Mouse (Mus musculus) limb, embryonic 13.5 days (tissue): ENCODE results near the gene Tsr3. TPM values are rescaled to one million over a fixed set of nuclear protein-coding genes. Genes with fewer than 3 reads are reported as not detected.

Experiments
- ATAC-seq: fragments of 200-750 bp; cut with Nextera tagmentation; 2 replicates; pipeline ENCODE4 v1.8.0; 2017; ENCODE audit warnings: low read depth, moderate number of reproducible peaks, moderate TSS enrichment; ENCODE audit not compliant: low FRiP score
- H3K27ac ChIP-seq: fragments of 300-500 bp; sonication (generic); 2 replicates; pipeline ENCODE4 v1.5.1; 2015; ENCODE audit warnings: inconsistent platforms, mild to moderate bottlenecking, moderate library complexity
- H3K27me3 ChIP-seq: fragments of 300-500 bp; sonication (generic); 2 replicates; pipeline ENCODE4 v1.6.1; 2015; ENCODE audit warnings: mild to moderate bottlenecking, inconsistent platforms
- H3K36me3 ChIP-seq: fragments of 300-500 bp; sonication (generic); 2 replicates; pipeline ENCODE4 v1.6.1; 2015; ENCODE audit warnings: inconsistent platforms, mild to moderate bottlenecking, moderate library complexity
- H3K4me1 ChIP-seq: fragments of 300-500 bp; sonication (generic); 2 replicates; pipeline ENCODE4 v1.6.1; 2015; ENCODE audit warnings: inconsistent platforms
- H3K4me2 ChIP-seq: fragments of 300-500 bp; sonication (generic); replicated peaks from 2 replicates; pipeline ENCODE4 v1.6.1; 2015; ENCODE audit warnings: inconsistent platforms, mild to moderate bottlenecking, moderate library complexity
- H3K4me3 ChIP-seq: fragments of 300-500 bp; sonication (generic); 2 replicates; pipeline ENCODE4 v1.5.1; 2015; ENCODE audit warnings: moderate library complexity, mild to moderate bottlenecking, inconsistent platforms
- H3K9ac ChIP-seq: fragments of 300-500 bp; sonication (generic); 2 replicates; pipeline ENCODE4 v1.6.1; 2015; ENCODE audit warnings: mild to moderate bottlenecking, inconsistent platforms
- H3K9me3 ChIP-seq: fragments of 300-500 bp; sonication (generic); 2 replicates; pipeline ENCODE4 v1.6.1; 2016; ENCODE audit warnings: inconsistent platforms
- WGBS: fragments of 180-500 bp; shearing (Covaris S2); methylation state at CpG from one replicate; pipeline ENCODE4 v1.1.7; 2015; 5-methylcytosine and 5-hydroxymethylcytosine counted together
- microRNA-seq: library from miRNA; unstranded; fragments of <30 nt; microRNA quantifications from one replicate; pipeline ENCODE4, GENCODE M21; 2016
- polyA plus RNA-seq: library from polyadenylated mRNA; unstranded; fragments of >200 nt; fragmentation: Nextera tagmentation; extraction: Ambion mirVana; gene quantifications from 2 replicates; pipeline ENCODE4 v1.2.1, GENCODE M21; 2015

Gene Tsr3
- polyA plus RNA-seq, 1 experiment from 2014 or later, result 57.0 TPM

DNA sequence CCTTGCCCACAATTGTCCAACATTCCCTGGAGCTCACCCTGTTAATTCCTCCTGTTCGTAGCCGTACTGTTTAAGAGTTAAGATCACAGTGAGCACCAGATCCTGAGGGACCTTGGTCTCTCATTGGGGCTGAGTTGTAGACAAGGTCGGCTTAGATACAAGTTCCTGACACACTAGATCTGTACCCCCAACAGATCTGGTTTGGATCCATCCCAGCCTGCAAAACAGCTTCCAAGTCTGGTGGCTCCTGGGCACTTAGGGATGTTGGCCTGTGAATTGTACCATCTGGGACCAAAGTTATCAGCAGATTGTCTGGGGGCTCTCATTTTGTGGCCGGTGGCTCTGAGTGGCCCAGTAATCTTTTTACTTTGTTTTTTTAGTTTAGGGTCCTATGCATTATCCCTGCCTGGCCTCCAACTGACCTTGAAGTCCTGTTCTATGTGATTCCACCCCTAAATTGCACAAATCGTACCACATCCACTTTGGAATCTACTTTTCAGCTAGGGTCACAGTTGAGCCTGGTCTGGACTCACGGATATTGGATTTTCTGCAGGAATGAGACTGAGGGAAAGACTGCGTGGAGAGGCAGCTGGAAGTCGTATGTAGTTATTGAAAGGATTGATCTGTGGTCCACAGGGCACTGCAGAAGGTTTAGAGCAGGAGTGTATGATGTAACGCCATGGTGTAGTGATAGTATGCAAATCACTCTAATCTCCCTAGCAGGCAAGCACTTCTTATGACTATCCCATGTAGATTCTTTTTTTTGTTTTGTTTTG, 34.8 kb downstream of the Tsr3 start, which contains the start of gene Ube2i:
Gene Ube2i, minus strand, starts transcription at position 52 of the 776 bp plus-strand sequence.
- Histone ChIP-seq H3K4me1 (peaks cover 31% of the 10 kb centered on the region), H3K27me3 (no peaks in the 10 kb centered on the region; the same call in 1 of the 2 replicates), H3K36me3 (peaks cover 3% of the 10 kb centered on the region; the same call in 1 of the 2 replicates), H3K27ac (peak within 1 kb of the TSS; percentile 94), H3K4me2 (peak within 1 kb of the TSS; percentile 100), H3K9ac (peak within 1 kb of the TSS; percentile 100), H3K9me3 (no peaks in the 10 kb centered on the region), H3K4me3 (peak within 1 kb of the TSS; percentile 99)
- ATAC-seq, result no peak
- WGBS, result 79% methylated on average over 9 of the region's 9 CpGs

DNA sequence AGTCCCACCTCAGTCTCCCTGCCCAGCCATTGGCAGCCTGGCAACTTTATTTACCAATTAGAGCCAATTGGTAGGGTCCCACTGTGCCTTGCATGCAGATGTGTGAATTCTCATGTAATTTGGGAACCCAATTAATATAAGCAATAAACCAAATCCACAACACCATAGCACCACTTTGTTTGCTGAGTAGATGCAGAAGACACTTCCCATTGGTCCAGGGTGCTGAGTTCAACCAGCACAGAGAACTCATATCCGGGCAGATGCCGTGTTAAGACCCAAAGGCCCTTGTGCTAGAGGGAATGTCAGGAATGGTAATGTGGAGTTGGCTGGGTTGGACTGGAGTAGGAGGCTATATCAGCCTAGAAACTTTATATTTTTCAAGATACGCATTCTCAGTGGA, 35.9 kb downstream of the Tsr3 start:
- Histone ChIP-seq H3K27ac (no peak overlapping the region), H3K4me2 (no peak overlapping the region), H3K4me1 (peaks cover 20% of the 10 kb centered on the region), H3K9me3 (no peaks in the 10 kb centered on the region), H3K36me3 (no peaks in the 10 kb centered on the region), H3K4me3 (no peak overlapping the region), H3K9ac (no peak overlapping the region), H3K27me3 (no peaks in the 10 kb centered on the region; the same call in 1 of the 2 replicates)
- 95% methylated on average over 3 of the region's 3 CpGs for WGBS
- ATAC-seq, result no peak

DNA sequence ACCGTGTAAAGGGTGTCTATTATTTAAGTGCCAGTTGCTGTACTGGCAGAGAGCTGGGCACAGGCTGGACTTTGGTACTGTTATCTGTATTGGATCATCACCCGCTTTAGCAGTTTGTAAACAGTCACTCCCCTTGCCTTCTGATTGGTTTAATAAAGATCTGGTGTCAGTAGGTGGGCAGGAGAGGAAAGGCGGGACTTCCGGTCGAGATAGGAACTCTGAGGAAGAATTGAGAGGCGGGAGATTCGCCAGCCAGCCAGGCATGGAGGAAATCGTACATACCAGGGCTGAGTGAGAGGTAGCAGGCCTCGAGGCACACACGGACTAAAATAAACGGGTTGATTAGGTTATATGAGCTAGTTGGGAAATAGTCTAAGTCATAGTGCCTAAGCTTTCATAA, 42.2 kb downstream of the Tsr3 start:
- Histone ChIP-seq H3K9ac (no peak overlapping the region), H3K27ac (no peak overlapping the region)
- WGBS, result 43% methylated on average over 11 of the region's 11 CpGs

DNA sequence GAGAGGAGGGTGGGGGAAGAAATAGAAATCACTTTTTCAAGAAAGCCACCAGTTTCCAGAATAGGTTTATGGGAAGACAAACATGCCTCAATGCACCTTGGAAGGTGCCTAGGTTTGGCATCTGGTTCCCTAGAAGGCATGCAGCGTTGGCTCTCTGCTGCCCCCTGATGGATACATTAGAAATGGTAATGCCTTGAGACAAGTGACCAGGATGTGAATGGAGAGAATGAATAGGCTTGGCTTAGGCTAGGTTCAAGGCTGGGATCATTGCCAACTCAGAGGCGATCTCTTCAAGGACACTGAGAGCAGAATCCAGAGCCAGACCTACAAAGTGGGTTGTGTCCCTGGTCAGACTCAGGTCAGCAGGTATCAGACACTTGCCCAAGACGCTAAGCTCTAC, 45.1 kb downstream of the Tsr3 start:
- ATAC-seq, result no peak
- Histone ChIP-seq H3K27ac (no peak overlapping the region), H3K9me3 (no peaks in the 10 kb centered on the region), H3K27me3 (no peaks in the 10 kb centered on the region), H3K36me3 (no peaks in the 10 kb centered on the region), H3K4me2 (no peak overlapping the region), H3K4me1 (no peaks in the 10 kb centered on the region), H3K9ac (no peak overlapping the region), H3K4me3 (no peak overlapping the region)
- 27% methylated on average over 3 of the region's 3 CpGs for WGBS

More for the DNA sequence above, 42.2 kb downstream of the Tsr3 start:
- H3K36me3 ChIP-seq, result no peaks in the 10 kb centered on the region
- no peak overlapping the region for H3K4me2 ChIP-seq
- H3K27me3 ChIP-seq, result no peaks in the 10 kb centered on the region; the same call in 1 of the 2 replicates
- no peak overlapping the region for H3K4me3 ChIP-seq
- no peaks in the 10 kb centered on the region for H3K9me3 ChIP-seq
- no peaks in the 10 kb centered on the region for H3K4me1 ChIP-seq
- no peak for ATAC-seq

DNA sequence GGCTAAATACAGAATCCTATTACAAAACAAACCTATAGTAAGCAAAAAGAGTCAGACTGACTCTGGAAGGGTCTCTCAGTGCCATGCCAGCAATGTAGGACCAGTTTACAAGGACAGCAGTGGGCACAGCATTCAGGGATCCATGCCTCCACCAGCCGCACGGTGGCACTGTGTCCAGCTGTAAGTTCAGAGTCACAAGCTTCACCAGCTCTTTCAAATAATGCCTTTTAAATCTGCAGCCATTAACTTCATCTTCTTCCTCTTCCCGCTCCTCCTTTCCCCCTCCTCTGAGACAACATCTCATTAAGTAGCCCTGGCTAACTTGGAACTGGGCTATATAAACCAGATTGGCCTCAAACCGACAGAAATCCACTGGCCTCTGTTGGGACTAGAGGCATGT, 48.9 kb downstream of the Tsr3 start:
- H3K27ac ChIP-seq, result no peak overlapping the region
- H3K4me3 ChIP-seq, result no peak overlapping the region
- 0 out of 2 replicates have a peak, but pooled peaks cover 6% of the 10 kb centered on the region for H3K27me3 ChIP-seq
- ATAC-seq, result no peak
- H3K36me3 ChIP-seq, result no peaks in the 10 kb centered on the region
- no peak overlapping the region for H3K9ac ChIP-seq
- 14% methylated on average over 4 of the region's 4 CpGs for WGBS
- H3K9me3 ChIP-seq, result no peaks in the 10 kb centered on the region
- no peak overlapping the region for H3K4me2 ChIP-seq
- no peaks in the 10 kb centered on the region for H3K4me1 ChIP-seq

DNA sequence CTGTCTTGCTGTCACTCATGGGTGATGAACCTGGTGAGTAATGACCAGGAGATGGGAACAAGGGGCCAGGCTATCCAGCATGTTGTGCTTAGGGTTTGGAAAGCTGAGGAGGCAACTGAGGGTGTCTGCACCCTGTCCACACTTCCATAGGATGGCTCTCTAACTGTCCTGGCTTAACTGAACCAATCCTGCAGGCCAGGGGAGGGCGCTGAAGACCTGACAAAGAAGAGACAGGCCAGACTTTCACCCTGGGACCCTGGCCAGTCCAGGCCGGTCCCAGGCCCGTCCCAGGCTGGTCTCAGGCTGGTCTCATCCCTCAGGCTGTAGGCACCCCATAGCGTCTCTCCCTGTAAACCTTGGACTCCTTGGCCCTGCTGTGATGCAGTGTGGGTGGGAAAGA, 50.4 kb downstream of the Tsr3 start:
- Histone ChIP-seq H3K4me1 (no peaks in the 10 kb centered on the region), H3K36me3 (no peaks in the 10 kb centered on the region), H3K27me3 (0 out of 2 replicates have a peak, but pooled peaks cover 6% of the 10 kb centered on the region), H3K9me3 (no peaks in the 10 kb centered on the region), H3K27ac (no peak overlapping the region), H3K4me3 (no peak overlapping the region), H3K4me2 (no peak overlapping the region), H3K9ac (no peak overlapping the region)
- WGBS, result 49% methylated on average over 4 of the region's 4 CpGs
- ATAC-seq, result no peak

Small RNA genes within 50 kb of the gene (microRNA-seq; reads per million reads assigned to microRNA genes)
- gene Mir3547, result 0.52 reads per million

Other genes starting within 250 kb of the Tsr3 start
- 7.4 and 8.4 TPM in 2 replicates for gene Cramp1l, start 224.4 kb upstream of the Tsr3 start, polyA plus RNA-seq
- gene Ift140, start 224.1 kb upstream of the Tsr3 start, polyA plus RNA-seq, result 18.7 and 22.5 TPM in 2 replicates
- gene Tmem204, start 156.6 kb upstream of the Tsr3 start, polyA plus RNA-seq, result 14.1 and 15.4 TPM in 2 replicates
- 47.6 and 54.3 TPM in 2 replicates for gene Telo2, start 124.2 kb upstream of the Tsr3 start, polyA plus RNA-seq
- gene Ptx4, start 119.4 kb upstream of the Tsr3 start, polyA plus RNA-seq, result 1.3 and 1.7 TPM in 2 replicates
- gene Clcn7, start 106.8 kb upstream of the Tsr3 start, polyA plus RNA-seq, result 26.5 and 27.2 TPM in 2 replicates
- not detected in 2 replicates for gene Ccdc154, start 77.7 kb upstream of the Tsr3 start, polyA plus RNA-seq
- gene Gm38655, start 64.7 kb upstream of the Tsr3 start, polyA plus RNA-seq, result not detected in 2 replicates
- 34.2 and 34.5 TPM in 2 replicates for gene BC003965, start 55.6 kb upstream of the Tsr3 start, polyA plus RNA-seq
- 9.7 and 11.4 TPM in 2 replicates for gene Unkl, start 51.8 kb upstream of the Tsr3 start, polyA plus RNA-seq
- 34.9 and 35.5 TPM in 2 replicates for gene Gnptg, start within 50 bp of the Tsr3 start, polyA plus RNA-seq
- gene Baiap3, start 16.2 kb downstream of the Tsr3 start, polyA plus RNA-seq, result 1.1 and 1.7 TPM in 2 replicates
- 679 and 685 TPM in 2 replicates for gene Ube2i, start 34.5 kb downstream of the Tsr3 start, polyA plus RNA-seq
- 0.70 and 0.78 TPM in 2 replicates for gene Prss34, start 58.2 kb downstream of the Tsr3 start, polyA plus RNA-seq
- gene Prss28, start 68.5 kb downstream of the Tsr3 start, polyA plus RNA-seq, result not detected in 2 replicates
- gene Prss29, start 78.5 kb downstream of the Tsr3 start, polyA plus RNA-seq, result not detected in 2 replicates
- 0.08 and 0.09 TPM in 2 replicates for gene Tpsab1, start 105.4 kb downstream of the Tsr3 start, polyA plus RNA-seq
- 1.1 and 2.1 TPM in 2 replicates for gene Tpsb2, start 126.1 kb downstream of the Tsr3 start, polyA plus RNA-seq
- 1.8 and 3.3 TPM in 2 replicates for gene Tpsg1, start 129.1 kb downstream of the Tsr3 start, polyA plus RNA-seq
- 5.2 and 7.5 TPM in 2 replicates for gene Cacna1h, start 193.6 kb downstream of the Tsr3 start, polyA plus RNA-seq
- not detected in 2 replicates for gene Tekt4, start 214.4 kb downstream of the Tsr3 start, polyA plus RNA-seq